Mouse (Mus musculus): ENCODE measurements around the gene Tmem87a. TPM values are rescaled to one million over a fixed set of nuclear protein-coding genes. Genes with fewer than 3 reads are reported as not detected.

Tmem87a gene
- total and polyA plus RNA-seq, 3 experiments = 23.9 to 28.0 TPM; not detected in 1

DNA sequence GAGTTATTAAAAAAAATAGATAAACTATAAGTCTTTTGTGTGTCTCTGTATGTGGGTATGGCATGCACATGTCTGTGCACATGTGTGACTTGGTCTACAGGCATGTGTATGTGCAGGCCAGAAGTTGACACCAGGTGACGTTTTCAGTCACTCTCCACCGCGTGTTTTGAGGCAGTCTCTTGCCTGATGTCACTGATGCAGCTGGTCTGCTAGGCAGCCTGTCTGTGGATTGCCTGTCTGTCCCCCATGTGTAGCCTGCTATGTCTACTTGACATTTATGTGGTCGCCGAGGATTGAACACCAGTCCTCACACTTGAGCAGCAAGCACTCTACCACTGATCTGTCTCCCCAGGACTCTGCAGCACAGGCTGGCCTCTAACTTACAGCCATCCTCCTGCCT lies 20.5 kb upstream of the Tmem87a start:
- Histone ChIP-seq H3K79me2 (ENCODE audit: control insufficient read depth, insufficient read depth, low read length, poor library complexity) (no peaks in the 10 kb centered on the region), H3K27me3 (ENCODE audit: control insufficient read depth in 1 of 2, insufficient read depth in 2 of 2, low read length in 2 of 2) (no peaks in the 10 kb centered on the region), H3K27ac (ENCODE audit: control insufficient read depth, low read depth, low read length) (no peak overlapping the region), H3K4me3 (ENCODE audit: control insufficient read depth in 1 of 2, insufficient read depth in 1 of 2, low read depth in 2 of 2, low read length in 2 of 2) (no peak overlapping the region), H3K9ac (ENCODE audit: control insufficient read depth, low read depth, low read length, poor library complexity, severe bottlenecking) (no peak overlapping the region), H3K9me3 (replicated peaks; ENCODE audit: insufficient read depth, low read length) (no peaks in the 10 kb centered on the region), H3K4me1 (ENCODE audit: control insufficient read depth in 1 of 2, insufficient read depth in 2 of 2, low read length in 2 of 2) (no peaks in the 10 kb centered on the region), H3K36me3 (ENCODE audit: control insufficient read depth in 1 of 2, insufficient read depth in 2 of 2, low read length in 2 of 2) (no peaks in the 10 kb centered on the region)
- TF ChIP-seq JUND (IDR thresholded peaks at IDR 0.05; ENCODE audit: low read depth, low read length) (no peak), E2F4 (IDR thresholded peaks at IDR 0.05; ENCODE audit: borderline replicate concordance, low read depth, low read length) (no peak), RCOR1 (IDR thresholded peaks at IDR 0.05; ENCODE audit: low read depth, low read length) (no peak), ETS1 (IDR thresholded peaks at IDR 0.05; ENCODE audit: low read depth, low read length) (no peak), TAL1 (IDR thresholded peaks at IDR 0.05; ENCODE audit: low read length) (no peak), ZNF384 (IDR thresholded peaks at IDR 0.05; ENCODE audit: low read depth, low read length) (no peak), NRF1 (IDR thresholded peaks at IDR 0.05; ENCODE audit: insufficient read depth, low read depth, low read length, poor library complexity, severe bottlenecking) (no peak), RAD21 (IDR thresholded peaks at IDR 0.05; ENCODE audit: low read depth, low read length) (no peak), ZKSCAN1 (IDR thresholded peaks at IDR 0.05; ENCODE audit: low read depth, low read length) (no peak), TBP (IDR thresholded peaks at IDR 0.05; ENCODE audit: low read depth, low read length) (no peak), MAX (IDR thresholded peaks at IDR 0.05; ENCODE audit: low read length) (no peak), HCFC1 (IDR thresholded peaks at IDR 0.05; ENCODE audit: low read depth, low read length) (no peak), EP300 (IDR thresholded peaks at IDR 0.05; ENCODE audit: low read depth in 1 of 2, low read length in 2 of 2) (no peak)
- DNase-seq (ENCODE audit: low read depth, low spot score) = no peak

DNA sequence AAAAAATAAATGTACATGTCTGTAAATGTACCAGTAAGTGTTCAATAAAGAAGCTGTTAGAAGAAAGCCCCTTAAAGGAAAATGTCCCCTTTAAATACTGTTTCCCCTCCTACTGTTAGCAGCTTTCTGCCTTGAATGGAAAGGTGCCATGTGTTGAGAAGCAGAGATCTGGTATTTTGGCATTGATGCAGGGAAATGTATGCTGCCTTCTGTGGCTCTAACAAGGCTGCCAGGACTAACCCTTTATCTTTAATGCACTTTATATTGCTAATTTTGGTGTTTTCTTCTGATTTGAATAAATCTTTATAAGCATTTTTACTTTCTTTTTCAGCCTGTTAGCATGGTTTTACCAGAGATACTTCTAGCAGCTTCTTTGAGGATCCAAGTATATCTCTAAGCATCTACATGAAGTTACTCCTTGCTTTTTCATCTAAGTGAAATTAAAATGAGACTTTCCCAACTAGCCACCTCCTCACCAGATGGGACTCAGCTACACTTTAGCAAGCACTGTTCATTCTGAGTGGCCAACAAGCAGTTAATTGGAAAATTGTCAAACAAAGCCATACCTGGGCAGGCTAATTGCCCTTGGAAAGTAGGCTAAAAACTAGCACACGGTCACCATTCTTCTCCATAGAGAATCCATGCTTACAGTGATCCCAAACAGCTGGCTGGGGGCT lies 11.0 kb upstream of the Tmem87a start:
- peaks cover 0 to 3% of the 10 kb centered on the region in 2 experiments; a peak in 1 of 4 replicates for H3K36me3 ChIP-seq (ENCODE audit: control insufficient read depth in 1 of 2, insufficient read depth in 2 of 2, low read length in 2 of 2)
- H3K4me1 ChIP-seq (ENCODE audit: control insufficient read depth in 1 of 2, insufficient read depth in 2 of 2, low read length in 2 of 2) = peaks cover 0 to 5% of the 10 kb centered on the region in 2 experiments; a peak in 2 of 4 replicates
- H3K79me2 ChIP-seq (ENCODE audit: control insufficient read depth, insufficient read depth, low read length, poor library complexity) = no peaks in the 10 kb centered on the region
- TF ChIP-seq JUND (IDR thresholded peaks at IDR 0.05; ENCODE audit: low read depth, low read length) (no peak), MAX (IDR thresholded peaks at IDR 0.05; ENCODE audit: low read length) (no peak), TBP (IDR thresholded peaks at IDR 0.05; ENCODE audit: low read depth, low read length) (no peak), KAT2A (conservative IDR thresholded peaks at IDR 0.05; ENCODE audit: low read depth, low read length) (no peak), USF2 (IDR thresholded peaks at IDR 0.05; ENCODE audit: borderline replicate concordance in 1 of 2, insufficient read depth in 1 of 2, low read depth in 1 of 2, low read length in 2 of 2) (no peak), CHD2 (IDR thresholded peaks at IDR 0.05; ENCODE audit: low read length) (no peak), POLR2AphosphoS5 (IDR thresholded peaks at IDR 0.05; ENCODE audit: borderline replicate concordance, low read depth, low read length) (no peak), MYB (IDR thresholded peaks at IDR 0.05; ENCODE audit: low read depth, low read length) (no peak), EP300 (IDR thresholded peaks at IDR 0.05; ENCODE audit: low read depth in 1 of 2, low read length in 2 of 2) (no peak), NELFE (IDR thresholded peaks at IDR 0.05; ENCODE audit: low read depth, low read length) (no peak), BHLHE40 (IDR thresholded peaks at IDR 0.05; ENCODE audit: borderline replicate concordance, low read depth, low read length) (no peak), MXI1 (IDR thresholded peaks at IDR 0.05; ENCODE audit: low read depth, low read length) (no peak), ZC3H11A (IDR thresholded peaks at IDR 0.05; ENCODE audit: low read depth, low read length) (no peak), SIN3A (IDR thresholded peaks at IDR 0.05; ENCODE audit: low read length) (no peak), RAD21 (IDR thresholded peaks at IDR 0.05; ENCODE audit: low read depth, low read length) (no peak), USF1 (IDR thresholded peaks at IDR 0.05; ENCODE audit: low read depth, low read length) (no peak)
- no peak overlapping the region for H3K27ac ChIP-seq (ENCODE audit: control insufficient read depth, low read depth, low read length)
- no peak overlapping the region for H3K4me3 ChIP-seq (ENCODE audit: control insufficient read depth in 1 of 2, insufficient read depth in 1 of 2, low read depth in 2 of 2, low read length in 2 of 2)
- H3K27me3 ChIP-seq (ENCODE audit: control insufficient read depth in 1 of 2, insufficient read depth in 2 of 2, low read length in 2 of 2) = no peaks in the 10 kb centered on the region
- H3K9me3 ChIP-seq (replicated peaks; ENCODE audit: insufficient read depth, low read length) = no peaks in the 10 kb centered on the region
- H3K9ac ChIP-seq (ENCODE audit: control insufficient read depth, low read depth, low read length, poor library complexity, severe bottlenecking) = no peak overlapping the region
- no peak for DNase-seq (ENCODE audit: low read depth, low spot score)

All from MEL (cell line).